Mouse (Mus musculus): ENCODE measurements around the gene Slc15a3.

The Slc15a3 gene

DNA sequence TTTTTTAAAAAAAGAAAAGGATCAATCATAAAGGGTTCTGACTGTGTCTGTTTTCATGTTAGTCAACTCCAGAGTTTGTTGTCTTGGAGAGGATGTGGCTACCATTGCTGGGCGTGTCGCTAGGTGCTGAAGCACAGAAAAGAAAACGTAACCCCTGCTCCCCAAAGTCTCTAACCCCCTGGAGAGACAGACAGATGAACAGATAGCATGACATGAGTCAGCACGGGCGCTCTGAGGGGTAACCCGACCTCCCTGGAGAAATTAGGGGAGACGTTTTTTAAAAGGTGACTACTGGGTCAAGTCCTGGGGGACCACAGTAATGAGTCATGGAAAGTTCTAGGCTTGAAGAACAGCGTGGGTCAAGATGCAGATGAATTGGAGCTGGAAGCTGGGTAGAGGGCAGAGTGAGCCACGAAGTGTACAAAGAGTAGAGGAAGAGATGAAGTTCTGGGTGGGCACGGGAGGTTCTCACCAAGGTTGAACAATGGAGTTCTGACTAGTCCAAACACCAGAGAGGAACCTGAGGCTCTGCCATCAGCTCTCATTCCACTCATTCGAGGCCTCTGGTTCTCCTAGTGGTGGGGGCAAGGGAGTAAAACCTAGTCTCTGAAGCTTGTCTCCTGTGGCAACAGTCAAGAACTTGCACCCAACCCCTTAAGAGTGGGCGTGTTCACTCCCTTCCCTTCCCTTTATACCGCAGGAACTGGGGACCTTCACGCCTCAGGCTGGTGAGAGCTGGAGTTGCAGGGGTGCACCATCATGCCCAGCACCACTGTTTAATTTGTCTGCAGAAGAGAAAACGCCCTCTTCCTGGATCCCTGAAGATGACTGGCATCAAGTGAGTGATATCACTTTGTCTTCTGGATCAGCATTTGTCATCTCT lies at the start of gene Slc15a3:
Gene Slc15a3 (plus strand): TSS at position 718 of the 883 bp plus-strand sequence.
- DNase-seq (ENCODE audit: low spot score), result no peak

DNA sequence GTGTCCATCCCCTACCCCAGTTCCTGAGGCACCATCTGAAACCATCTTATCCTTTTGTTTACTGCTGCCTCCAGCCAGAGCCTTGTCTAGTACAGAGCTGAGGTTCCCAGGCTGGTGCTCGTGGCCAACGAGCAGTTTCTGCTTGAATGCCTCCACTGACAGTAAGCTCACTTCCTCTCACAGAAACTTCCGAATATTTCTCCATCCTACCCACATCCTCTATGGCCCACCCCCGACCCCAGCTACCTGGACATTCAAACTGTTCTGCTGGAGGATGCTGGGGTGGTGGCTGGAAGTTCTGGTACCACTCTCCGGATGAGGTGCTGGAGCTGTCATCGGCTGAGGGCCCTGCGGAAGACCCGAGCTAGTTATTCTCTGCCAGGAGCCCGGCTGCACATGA lies 49.2 kb upstream of the Slc15a3 start:
- no peak for DNase-seq (ENCODE audit: low spot score)

DNA sequence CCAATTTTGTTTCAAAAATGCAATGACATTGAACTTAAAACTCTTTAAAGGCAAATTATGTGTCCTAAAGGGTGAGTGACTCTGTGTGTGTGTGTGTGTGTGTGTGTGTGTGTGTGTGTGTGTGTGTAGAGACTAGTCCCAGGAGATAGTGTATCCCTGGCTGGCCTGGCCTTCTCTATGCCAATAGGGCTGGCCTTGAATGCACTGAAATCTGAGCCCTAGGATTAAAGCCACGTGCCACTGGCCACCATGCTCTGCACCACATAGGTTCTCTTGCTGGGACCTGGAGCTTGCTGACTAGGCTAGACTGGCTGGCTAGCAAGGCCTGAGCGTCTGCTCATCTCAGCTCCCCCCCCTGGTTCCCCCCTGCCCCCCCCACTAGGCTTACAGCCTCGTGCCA lies 46.5 kb upstream of the Slc15a3 start:
- DNase-seq (ENCODE audit: low spot score), result no peak

DNA sequence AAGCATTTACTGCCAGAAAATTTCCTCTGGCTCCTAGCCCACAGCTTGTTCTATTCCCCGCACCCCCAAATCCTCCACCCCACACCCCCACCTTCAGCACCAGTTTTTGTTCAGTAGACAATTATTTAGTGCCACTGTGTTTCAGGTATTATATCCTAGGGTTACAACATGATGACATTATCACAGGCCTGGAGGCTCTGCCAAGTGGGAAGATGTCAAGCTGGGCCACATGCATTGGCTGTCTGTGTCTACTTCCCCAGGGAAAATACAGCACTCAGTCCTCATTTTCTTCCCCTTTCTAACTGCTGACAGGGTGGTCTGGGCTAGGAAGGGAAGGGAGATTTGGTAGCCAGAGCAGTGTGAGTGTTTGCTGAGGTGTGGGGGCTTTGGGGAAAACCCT lies 44.6 kb upstream of the Slc15a3 start:
- DNase-seq (ENCODE audit: low spot score), result no peak

DNA sequence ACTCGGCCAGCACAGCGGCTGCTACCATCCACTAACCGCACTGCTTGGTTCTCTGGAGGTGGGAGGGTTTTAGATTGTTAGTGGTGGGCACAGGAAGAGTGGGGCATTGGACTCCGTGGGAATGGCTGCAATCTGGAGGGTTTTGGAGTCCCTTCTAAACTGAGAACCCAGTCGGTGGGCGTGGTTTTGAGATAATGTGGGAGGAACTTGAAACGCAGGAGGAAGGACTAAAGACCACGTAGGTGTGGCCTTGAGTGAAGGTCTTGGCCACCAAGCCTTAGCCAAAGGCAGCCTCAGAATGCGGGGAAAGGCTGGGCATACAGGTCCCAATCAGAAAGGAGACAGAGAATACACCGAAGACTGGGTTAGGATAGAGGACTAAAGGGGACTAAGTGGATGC lies 41.0 kb upstream of the Slc15a3 start:
- no peak for DNase-seq (ENCODE audit: low spot score)

DNA sequence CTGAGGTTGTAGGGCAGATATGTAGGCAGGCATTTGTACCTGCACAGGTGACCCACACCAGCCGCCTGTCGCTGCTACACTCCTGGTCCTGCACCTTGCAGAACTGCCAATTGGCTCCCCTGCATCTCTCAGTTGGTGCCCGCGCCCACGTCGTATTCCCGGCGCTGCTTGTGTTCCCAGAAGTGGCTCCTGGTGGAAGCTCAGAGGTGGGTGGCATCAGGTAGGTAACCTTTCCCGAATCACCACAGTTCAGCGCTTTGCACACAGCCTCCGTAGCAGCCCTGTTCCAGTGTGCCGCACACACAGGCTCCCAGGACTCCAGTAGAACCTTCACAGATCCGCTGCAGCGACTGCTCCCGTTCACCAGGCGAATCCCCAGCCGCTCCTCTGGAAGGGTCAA lies 40.4 kb upstream of the Slc15a3 start:
- no peak for DNase-seq (ENCODE audit: low spot score)

DNA sequence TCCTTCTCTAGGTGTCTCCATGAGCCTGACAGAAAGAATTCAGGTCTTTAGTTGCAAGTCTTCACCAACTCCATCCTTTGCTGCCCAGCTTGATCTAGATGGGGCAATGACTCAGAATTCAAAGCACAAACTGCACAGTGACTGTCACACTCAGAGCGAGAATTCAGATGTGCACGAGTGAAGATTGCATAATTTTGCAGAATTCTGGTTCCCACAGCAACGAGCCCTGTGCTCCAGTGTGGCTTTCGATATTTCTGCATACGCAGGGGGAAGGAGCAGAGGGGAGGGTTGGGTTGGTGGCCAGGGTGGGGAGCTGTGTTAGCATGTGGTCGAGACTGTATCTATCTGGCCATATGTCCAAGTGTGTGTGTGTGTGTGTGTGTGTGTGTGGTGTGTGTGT lies 38.5 kb upstream of the Slc15a3 start:
- no peak for DNase-seq (ENCODE audit: low spot score)

DNA sequence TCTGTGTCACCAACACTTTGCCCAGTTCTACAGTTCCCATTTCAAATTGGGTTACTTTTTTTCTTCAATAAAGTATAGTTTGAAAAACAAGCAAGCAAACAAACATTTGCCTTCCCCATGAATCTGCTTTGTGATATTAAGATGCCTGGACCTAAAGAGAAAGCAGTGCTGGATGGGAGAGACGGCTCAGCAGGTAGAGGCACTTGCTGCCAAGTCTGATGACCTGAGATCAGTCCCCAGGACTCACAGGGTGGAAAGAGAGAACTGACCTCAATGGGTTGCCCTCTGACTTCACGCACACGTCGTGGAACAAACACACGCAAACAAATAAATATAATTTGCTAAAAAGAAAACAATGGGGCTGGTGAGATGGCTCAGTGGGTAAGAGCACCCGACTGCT lies 37.6 kb upstream of the Slc15a3 start:
- DNase-seq (ENCODE audit: low spot score), result no peak

DNA sequence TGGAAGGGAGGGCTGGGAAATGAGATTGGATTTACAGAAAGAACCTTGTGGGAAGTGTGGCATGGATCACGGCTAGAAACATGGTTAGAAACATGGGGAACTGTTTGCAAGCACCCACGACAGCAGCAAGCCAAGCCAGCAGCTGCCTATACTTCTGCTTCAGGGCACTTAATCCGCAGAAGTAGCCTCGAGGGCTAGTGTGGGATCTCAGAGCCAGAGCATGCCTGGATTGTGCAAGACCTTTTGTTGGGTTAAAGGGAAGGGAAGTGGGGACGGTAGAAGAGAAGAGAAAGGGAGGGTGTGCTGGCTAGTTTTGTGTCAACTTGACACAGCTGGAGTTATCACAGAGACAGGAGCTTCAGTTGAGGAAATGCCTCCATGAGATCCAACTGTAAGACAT lies 35.8 kb upstream of the Slc15a3 start:
- DNase-seq (ENCODE audit: low spot score), result no peak

DNA sequence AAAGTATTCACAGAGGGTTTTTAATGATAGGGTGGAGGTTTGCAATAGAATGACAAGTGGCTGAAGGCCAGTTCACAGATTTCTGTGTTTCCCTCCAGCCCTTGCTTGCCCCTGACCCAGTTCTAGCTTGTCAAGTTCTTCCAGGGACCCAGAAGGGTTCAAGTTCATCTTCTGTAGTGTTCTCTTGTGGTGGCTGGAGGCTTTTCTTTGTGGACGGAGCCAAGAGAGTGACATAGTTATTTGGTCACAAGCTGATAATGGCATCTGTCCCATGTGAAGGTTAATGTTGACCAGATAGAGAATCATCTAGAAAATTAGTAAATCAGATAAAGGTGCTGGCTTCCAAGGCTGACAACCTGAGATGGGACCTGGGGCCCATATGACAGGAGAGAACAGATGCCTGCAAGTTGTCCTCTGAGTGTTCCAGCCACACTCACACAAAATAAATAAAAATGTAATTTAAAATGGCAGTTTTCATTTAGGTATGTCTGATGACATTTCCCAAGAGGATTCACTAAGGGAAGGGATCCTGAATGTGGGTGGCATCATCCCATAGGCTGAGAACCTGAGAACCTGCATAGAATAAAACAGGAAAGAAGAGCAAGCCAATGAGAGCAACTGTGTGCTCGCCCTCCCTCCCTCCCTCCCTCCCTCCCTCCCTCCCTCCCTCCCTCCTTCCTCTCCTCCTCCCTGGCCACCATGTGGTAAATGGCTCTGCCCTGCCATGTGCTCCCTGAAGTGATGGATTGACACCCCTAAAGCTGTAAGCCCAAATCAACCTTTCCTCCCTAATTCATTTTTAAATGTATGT lies 34.5 kb upstream of the Slc15a3 start:
- DNase-seq (ENCODE audit: low spot score), result no peak

DNA sequence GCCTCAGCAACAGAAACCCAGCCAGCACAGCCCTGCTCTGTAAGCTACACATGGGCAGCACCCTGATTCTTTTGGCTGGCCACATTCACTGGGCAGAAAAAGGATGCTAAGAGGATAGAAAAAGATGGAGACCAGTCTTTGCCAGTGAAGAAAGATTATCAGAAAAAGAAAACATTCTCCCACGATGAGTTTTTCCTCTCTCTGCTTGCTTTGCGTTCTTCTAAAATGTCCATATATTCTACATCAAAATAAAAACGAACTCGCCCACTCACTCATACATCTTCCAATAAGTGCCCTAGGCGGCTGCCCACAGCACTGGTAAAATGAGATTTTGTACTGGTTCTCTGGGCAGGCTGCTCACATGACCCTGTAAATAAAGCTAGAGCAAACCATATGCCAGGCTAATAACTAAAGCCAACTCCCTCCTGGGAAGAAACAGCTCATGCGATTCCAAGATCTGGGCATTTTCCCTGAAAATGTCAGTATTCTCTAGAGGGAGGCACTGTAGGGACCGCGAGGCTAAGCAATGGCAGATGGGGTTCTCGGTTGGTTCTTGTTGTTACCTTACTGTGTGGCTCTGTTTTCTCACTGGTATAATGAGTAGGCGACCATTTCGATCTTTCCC lies 33.8 kb upstream of the Slc15a3 start:
- DNase-seq (ENCODE audit: low spot score), result no peak

DNA sequence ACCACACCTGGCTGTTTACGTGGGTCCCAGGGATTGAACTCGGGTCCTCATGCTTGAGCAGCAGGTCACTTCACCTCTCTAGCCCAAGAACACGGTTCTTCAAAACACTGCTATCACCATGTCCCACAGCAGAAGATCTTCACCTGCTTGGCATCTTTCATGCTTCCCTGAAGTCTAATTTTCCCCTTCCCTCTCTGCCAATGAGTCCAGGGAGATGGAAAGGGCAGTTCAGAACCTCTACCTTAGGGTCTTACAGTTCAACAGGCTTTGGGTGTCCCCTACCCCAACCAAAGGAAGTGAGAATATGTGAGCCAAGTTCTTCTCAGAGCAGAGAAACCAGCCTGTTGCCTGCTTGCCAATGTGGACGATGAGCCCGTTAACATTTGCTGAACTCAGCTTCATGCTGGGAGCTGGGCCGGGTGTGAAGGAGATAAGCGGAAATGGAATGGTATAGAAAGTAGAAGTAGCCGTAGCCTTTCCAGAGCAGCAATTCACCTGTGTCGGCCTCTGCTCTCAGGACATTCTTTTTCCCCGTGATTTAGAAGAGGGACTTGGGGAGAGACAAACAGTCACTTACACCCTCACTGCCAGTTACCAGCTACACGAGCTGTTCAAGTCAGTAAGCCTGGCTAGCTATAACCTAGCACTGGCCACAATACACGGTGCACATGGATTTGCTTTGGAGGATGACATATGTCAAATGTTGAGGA lies 30.8 kb upstream of the Slc15a3 start:
- no peak for DNase-seq (ENCODE audit: low spot score)

DNA sequence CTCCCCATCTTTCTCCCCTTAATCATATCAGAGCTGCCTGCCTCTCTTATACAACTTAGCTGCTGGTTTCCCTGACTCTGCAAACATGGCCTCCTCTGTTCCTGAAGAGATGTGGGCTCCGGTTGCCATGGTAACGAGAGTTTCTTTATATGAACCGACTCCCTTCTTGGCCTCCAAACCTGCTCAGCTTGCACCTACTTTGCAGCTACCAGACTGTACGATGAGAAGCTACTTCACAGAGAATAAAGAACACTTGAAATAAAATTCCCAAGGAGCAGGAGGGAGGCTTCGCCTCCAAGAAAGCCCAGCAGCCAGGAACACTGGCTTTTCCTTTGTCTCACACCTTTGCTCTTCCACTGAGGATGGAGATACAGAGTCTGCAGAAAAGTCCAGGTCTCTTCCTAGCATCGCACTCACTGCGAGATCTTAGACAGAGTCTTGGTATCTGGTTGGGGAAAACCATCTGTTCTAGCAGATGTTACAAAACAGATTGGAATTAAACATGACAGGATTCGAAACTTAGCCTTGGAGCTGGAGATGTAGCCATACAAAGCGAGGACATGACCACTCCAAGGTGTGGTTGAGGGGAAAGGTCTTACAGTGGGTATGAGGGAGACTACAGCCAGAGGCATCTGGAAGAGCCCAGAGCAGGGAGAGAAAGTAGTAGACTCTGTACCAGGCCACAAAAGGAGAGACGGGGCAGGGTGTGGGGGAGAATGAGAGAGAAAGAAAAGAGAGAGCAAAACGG lies 29.9 kb upstream of the Slc15a3 start:
- DNase-seq (ENCODE audit: low spot score), result no peak

DNA sequence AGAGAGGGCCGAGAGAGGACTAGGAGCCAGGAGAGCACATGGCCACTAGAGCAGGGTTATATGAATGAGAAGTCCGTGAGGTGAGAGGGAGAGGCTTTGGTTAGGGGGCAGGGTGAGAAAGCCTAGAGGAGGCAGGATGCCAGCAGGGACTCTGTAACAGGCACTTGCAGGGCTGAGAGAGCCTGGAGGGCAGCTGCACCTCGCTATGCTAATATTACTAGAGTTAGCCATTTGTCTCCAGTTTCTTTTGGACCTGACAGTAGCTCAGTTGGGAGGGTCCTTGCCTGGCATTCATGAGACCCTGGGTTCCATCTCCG lies 29.4 kb upstream of the Slc15a3 start:
- DNase-seq (ENCODE audit: low spot score), result no peak

DNA sequence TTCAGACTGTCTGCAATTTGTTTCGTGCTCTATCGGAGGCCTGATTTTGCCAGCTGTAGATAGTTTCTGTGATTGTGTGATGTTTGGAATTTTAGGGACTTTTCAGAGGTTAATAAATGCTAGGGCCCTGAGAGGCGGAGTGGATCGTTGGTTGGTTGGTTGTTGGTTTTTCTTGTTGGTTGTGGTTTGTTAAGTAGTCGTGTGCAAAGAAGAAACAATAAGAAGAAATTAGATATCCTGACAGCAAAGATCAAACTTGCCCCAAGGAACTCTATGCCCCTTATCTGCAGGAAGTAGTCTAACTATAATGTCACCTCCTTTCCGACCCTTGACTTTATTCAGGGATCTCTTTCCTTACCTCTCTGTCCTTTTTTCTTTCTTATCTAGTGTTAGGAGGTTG lies 28.1 kb upstream of the Slc15a3 start:
- DNase-seq (ENCODE audit: low spot score), result no peak

DNA sequence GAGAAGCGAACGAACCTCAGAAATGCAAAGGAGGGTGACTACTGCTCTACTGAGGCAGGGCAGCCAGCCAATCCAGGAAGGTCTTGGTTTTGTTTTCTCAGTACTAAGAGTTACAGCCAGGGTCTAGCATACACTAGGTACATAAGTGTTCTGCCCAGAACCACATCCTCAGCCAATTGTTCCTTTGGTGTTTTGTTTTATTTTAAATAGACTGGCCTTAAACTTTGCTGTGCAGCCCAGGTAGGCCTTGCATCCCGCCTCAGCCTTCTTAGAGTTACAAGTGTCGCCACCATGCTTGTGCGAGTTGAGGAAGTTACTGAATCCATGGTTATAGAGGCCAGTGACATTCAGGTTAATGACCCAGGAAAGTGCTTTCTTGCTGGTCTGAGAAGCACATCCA lies 26.5 kb upstream of the Slc15a3 start:
- DNase-seq (ENCODE audit: low spot score), result no peak

DNA sequence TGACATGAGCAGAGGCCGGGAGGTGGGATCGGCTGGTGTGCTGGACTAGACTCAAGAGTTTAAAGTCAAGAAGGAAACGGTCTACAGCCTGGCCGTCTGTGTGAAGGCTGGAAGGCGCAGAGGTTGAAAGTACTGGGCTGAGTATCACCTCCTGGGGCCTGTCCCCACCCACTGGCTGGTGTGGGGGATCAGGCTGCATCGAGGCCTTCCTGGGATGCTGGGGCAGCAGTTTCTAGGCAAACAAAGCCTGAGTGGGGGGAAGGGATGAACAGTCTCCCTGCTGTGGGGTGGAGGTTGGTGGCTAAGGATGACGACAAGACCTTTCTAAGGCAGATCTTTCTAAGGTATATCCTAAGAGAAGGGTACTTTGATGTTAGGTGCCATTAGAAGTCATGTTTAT lies 25.6 kb upstream of the Slc15a3 start:
- no peak for DNase-seq (ENCODE audit: low spot score)

DNA sequence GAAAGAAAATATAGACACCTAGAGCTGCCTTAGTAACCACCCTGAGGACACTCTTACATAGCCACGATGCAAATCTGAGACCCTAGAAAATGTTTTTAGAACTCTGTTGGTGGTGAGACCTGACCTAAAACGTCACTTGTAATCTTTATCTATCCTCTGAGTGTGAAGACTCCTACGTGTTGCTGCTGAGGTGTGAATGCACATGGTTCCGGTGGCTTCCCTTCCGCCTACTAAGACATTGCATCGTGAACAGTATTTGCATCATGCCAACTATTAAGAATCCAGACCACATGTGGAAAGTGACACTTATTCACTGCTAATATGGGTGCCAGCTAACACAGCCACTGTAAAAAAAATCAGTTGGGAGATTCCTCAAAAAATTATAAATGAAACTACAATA lies 23.7 kb upstream of the Slc15a3 start:
- peak; percentile 46 for DNase-seq (ENCODE audit: low spot score)

DNA sequence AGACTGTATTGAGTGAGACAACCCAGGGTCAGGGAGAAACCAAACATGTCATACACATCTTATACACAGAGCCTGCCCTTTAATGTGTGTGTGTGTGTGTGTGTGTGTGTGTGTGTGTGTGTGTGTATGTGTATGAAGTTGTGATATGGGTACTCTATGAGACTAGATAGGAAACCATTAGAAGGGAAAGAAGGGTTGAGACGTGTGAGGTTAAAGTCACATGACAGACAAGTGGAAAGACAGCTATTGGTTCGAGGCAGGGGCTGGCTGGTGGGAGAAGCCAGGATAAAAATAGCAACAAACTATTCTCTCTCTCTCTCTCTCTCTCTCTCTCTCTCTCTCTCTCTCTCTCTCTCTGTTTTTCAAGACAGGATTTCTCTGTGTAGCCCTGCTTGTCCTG lies 23.1 kb upstream of the Slc15a3 start:
- peak; percentile 19 for DNase-seq (ENCODE audit: low spot score)

DNA sequence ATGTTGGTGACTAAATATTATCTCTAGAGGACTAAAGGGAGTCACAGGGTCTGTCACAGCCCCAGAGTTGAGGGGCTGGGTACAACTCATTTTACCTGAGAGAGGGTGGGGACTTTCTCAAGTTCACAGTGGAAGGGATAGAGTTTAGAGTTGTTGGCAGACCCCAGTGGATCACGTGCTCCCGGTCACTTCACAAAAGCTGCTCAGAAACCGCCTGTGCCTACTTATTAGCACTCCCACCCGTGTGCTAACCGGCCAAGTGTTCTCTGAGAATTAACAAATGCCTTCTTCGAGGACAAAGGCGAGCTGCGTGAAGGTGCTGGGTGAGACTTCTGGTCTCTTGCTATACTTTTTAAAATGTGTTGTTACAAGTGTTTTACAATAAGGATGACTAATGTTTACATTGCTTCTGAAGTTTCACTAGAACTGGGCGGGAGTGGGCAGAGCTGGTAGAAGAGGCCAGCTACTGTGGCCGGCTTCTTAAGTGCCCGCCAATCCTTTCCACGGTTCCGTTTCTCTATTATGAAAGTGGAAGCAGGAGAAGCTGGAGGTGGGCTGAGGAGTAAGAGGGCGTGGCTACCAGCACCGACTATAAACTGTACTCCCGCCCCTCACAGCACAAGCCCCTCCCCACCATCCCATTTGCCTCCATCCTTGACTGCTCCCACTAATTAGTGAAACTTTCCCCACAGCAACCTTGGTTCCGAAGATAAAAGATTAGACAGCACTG lies 21.1 kb upstream of the Slc15a3 start:
- DNase-seq (ENCODE audit: low spot score), result no peak

DNA sequence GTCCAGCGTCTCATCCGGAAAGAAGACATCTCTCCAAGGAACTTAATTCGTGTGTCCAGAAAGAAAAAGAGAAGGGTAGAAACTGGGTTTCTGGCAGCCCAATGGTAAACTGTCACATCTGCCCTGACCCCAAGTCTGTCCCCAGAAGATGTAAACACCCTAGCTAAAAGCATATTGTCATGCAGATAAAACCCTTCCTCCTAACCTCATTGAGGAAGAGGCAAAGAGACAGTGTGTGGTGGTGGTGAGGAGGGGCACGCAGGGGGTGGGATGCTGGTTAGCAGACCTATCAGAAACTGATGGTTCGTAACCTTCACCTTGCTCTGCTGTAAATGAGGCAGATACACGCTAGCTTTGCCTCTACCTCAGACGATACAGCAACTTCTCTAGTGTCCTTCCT lies 18.2 kb upstream of the Slc15a3 start:
- no peak for DNase-seq (ENCODE audit: low spot score)

Data from T-cell, adult 2 months (primary cell).